Mouse (Mus musculus) adrenal gland, postnatal 4 days (tissue): Measurements from ENCODE around the gene 2310030G06Rik. TPM values are rescaled to one million over a fixed set of nuclear protein-coding genes. Genes with fewer than 3 reads are reported as not detected.

Experiments
- DNase-seq, 2 experiments: peaks; one replicate each; pipeline ENCODE4 v3.0.0; 2021 to 2022; ENCODE audit warnings: low spot score in 2 of 2, mixed read lengths in 2 of 2
- total RNA-seq, 2 experiments: library from RNA; stranded (reverse); gene quantifications; 2 replicates each; pipeline ENCODE4 v1.2.3; 2021

The 2310030G06Rik gene
- total RNA-seq, 2 experiments from 2014 or later: 11.2 to 11.4 TPM

GRCm38 (mm10) chr9:50709108-50709507, 37.2 kb downstream of the 2310030G06Rik start:
- no peak for DNase-seq

GRCm38 (mm10) chr9:50704907-50705306, 41.4 kb downstream of the 2310030G06Rik start:
- DNase-seq: no peak

GRCm38 (mm10) chr9:50700921-50701691, 45.2 kb downstream of the 2310030G06Rik start:
- DNase-seq: no peak

- no peak for DNase-seq
Observed at GRCm38 (mm10) chr9:50698418-50699409, 47.6 kb downstream of the 2310030G06Rik start.

GRCm38 (mm10) chr9:50697706-50698041, 48.7 kb downstream of the 2310030G06Rik start:
- DNase-seq: peak; percentile 19 to 43

- no peak for DNase-seq
Observed at GRCm38 (mm10) chr9:50696851-50697705, 49.3 kb downstream of the 2310030G06Rik start.

- DNase-seq: no peak
Observed at GRCm38 (mm10) chr9:50695153-50695552, 51.2 kb downstream of the 2310030G06Rik start.

- DNase-seq: peak in 1 of 2 experiments; percentile 12
Observed at GRCm38 (mm10) chr9:50693631-50694030, 52.7 kb downstream of the 2310030G06Rik start.

GRCm38 (mm10) chr9:50692626-50693580, 53.4 kb downstream of the 2310030G06Rik start:
- DNase-seq: no peak

Other genes starting within 250 kb of the 2310030G06Rik start
- gene Pts, start 217.8 kb downstream of the 2310030G06Rik start, total RNA-seq: 10 to 100 TPM; 71.9 to 77.2 TPM
- 1 to 10 TPM; 5.6 to 6.3 TPM for gene Il18, start 191.7 kb downstream of the 2310030G06Rik start, total RNA-seq
- gene Bco2, start 191.4 kb downstream of the 2310030G06Rik start, total RNA-seq: 1 to 10 TPM; 2.3 to 4.1 TPM
- not detected for gene Tex12, start 185.2 kb downstream of the 2310030G06Rik start, total RNA-seq
- 100 to 1,000 TPM; 252 to 272 TPM for gene Sdhd, start 142.7 kb downstream of the 2310030G06Rik start, total RNA-seq
- gene Timm8b, start 142.6 kb downstream of the 2310030G06Rik start, total RNA-seq: 100 to 1,000 TPM; 134 to 149 TPM
- 1 to 10 TPM; 2.9 to 3.7 TPM for gene Pih1d2, start 129.2 kb downstream of the 2310030G06Rik start, total RNA-seq
- 10 to 100 TPM; 36.8 to 38.8 TPM for gene Nkapd1, start 129.1 kb downstream of the 2310030G06Rik start, total RNA-seq
- gene Dlat, start 86.8 kb downstream of the 2310030G06Rik start, total RNA-seq: 100 to 1,000 TPM; 117 to 122 TPM
- 10 to 100 TPM; 16.0 to 19.7 TPM for gene Dixdc1, start 7.0 kb downstream of the 2310030G06Rik start, total RNA-seq
- gene Cryab, start 4.8 kb upstream of the 2310030G06Rik start, total RNA-seq: 10 to 100 TPM; 47.8 to 84.1 TPM
- gene Hspb2, start 5.8 kb upstream of the 2310030G06Rik start, total RNA-seq: 1 to 10 TPM; 4.8 to 7.6 TPM
- 1 to 10 TPM; 8.2 to 9.7 TPM for gene Fdxacb1, start 21.7 kb upstream of the 2310030G06Rik start, total RNA-seq
- 10 to 100 TPM; 21.4 to 22.5 TPM for gene Alg9, start 28.5 kb upstream of the 2310030G06Rik start, total RNA-seq
- 10 to 100 TPM; 35.5 to 36.5 TPM for gene 1110032A03Rik, start 29.0 kb upstream of the 2310030G06Rik start, total RNA-seq
- gene Ppp2r1b, start 98.8 kb upstream of the 2310030G06Rik start, total RNA-seq: 10 to 100 TPM; 35.8 to 35.9 TPM